Mouse (Mus musculus) erythroblast, embryonic 14.5 days (primary cell): ENCODE data around the gene Hecw2.

Source experiments
- GATA1 ChIP-seq: IDR thresholded peaks from 2 replicates; pipeline ENCODE4 v1.6.1; 2012; ENCODE audit warnings: low read length, inconsistent platforms, mixed read lengths
- TAL1 ChIP-seq: IDR thresholded peaks from 3 replicates; pipeline ENCODE4 v1.6.1; 2012; ENCODE audit warnings: low read length, inconsistent platforms, mixed read lengths

DNA sequence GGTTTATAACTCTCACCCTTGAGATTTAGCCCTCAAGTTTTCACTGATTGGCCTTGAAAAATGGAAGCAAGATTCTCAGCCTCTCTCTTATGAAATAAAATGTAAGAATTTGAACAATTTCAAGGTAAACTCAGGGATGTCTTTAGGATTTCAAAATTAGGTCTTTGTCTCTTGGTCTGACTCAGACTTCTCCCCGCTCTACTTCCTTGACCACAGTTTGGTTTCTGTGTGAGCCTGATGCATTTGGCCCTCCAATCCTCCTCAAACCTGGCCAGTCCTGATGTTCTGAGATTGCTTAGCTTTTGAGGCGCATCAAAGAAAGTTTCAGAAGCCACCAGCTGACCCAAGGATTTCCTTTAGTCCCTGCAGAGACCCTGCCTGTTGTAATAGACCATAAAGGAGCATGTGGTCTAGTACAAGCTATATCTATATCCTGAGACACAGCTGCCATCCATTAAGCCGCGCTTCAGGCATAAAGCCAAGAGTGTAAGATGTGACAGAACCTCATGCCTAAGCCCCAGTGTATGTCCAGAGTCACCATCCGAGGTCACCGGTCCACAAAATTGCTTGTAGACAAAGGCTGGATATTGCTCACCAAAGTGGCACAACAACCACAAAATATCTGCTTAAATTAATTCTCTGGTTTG is 185.4 kb downstream of the Hecw2 start:
- TF ChIP-seq TAL1 (no peak), GATA1 (no peak)
